Mouse (Mus musculus) liver, embryonic 13.5 days (tissue): ENCODE measurements around the gene Zswim4. TPM values are rescaled to one million over a fixed set of nuclear protein-coding genes. Genes with fewer than 3 reads are reported as not detected.

Experiments used
- ATAC-seq: fragments of 200-750 bp; cut with Nextera tagmentation; 2 replicates; pipeline ENCODE4 v1.8.0; 2017; ENCODE audit warnings: low read depth, mild to moderate bottlenecking, moderate number of reproducible peaks, moderate library complexity
- DNase-seq: peaks from one replicate; pipeline ENCODE4 v3.0.0; 2022
- H3K27ac ChIP-seq: fragments of 300-500 bp; sonication (generic); 2 replicates; pipeline ENCODE4 v1.5.1; 2015; ENCODE audit warnings: moderate library complexity, mild to moderate bottlenecking, inconsistent platforms
- H3K27me3 ChIP-seq: fragments of 300-500 bp; sonication (generic); 2 replicates; pipeline ENCODE4 v1.6.1; 2015; ENCODE audit warnings: mild to moderate bottlenecking, inconsistent platforms
- H3K36me3 ChIP-seq: fragments of 300-500 bp; sonication (generic); 2 replicates; pipeline ENCODE4 v1.6.1; 2015; ENCODE audit warnings: mild to moderate bottlenecking, inconsistent platforms
- H3K4me1 ChIP-seq: fragments of 300-500 bp; sonication (generic); replicated peaks from 2 replicates; pipeline ENCODE4 v1.6.1; 2015; ENCODE audit warnings: inconsistent platforms
- H3K4me2 ChIP-seq: fragments of 300-500 bp; sonication (generic); 2 replicates; pipeline ENCODE4 v1.6.1; 2015; ENCODE audit warnings: inconsistent platforms, mild to moderate bottlenecking, moderate library complexity
- H3K4me3 ChIP-seq: fragments of 300-500 bp; sonication (generic); replicated peaks from 2 replicates; pipeline ENCODE4 v1.5.1; 2015; ENCODE audit warnings: mild to moderate bottlenecking, inconsistent platforms
- H3K9ac ChIP-seq: fragments of 300-500 bp; sonication (generic); 2 replicates; pipeline ENCODE4 v1.6.1; 2015; ENCODE audit warnings: mild to moderate bottlenecking, inconsistent platforms
- H3K9me3 ChIP-seq: fragments of 300-500 bp; sonication (generic); replicated peaks from 2 replicates; pipeline ENCODE4 v1.6.1; 2016; ENCODE audit warnings: inconsistent platforms
- WGBS: fragments of 180-500 bp; shearing (Covaris S2); methylation state at CpG from one replicate; pipeline ENCODE4 v1.1.7; 2015; ENCODE audit not compliant: insufficient replicate concordance; 5-methylcytosine and 5-hydroxymethylcytosine counted together
- polyA plus RNA-seq: library from polyadenylated mRNA; unstranded; fragments of >200 nt; fragmentation: Nextera tagmentation; extraction: Ambion mirVana; gene quantifications from 2 replicates; pipeline ENCODE4 v1.2.1, GENCODE M21; 2015

Gene Zswim4
- polyA plus RNA-seq, 1 experiment from 2014 or later: 2.1 TPM

DNA sequence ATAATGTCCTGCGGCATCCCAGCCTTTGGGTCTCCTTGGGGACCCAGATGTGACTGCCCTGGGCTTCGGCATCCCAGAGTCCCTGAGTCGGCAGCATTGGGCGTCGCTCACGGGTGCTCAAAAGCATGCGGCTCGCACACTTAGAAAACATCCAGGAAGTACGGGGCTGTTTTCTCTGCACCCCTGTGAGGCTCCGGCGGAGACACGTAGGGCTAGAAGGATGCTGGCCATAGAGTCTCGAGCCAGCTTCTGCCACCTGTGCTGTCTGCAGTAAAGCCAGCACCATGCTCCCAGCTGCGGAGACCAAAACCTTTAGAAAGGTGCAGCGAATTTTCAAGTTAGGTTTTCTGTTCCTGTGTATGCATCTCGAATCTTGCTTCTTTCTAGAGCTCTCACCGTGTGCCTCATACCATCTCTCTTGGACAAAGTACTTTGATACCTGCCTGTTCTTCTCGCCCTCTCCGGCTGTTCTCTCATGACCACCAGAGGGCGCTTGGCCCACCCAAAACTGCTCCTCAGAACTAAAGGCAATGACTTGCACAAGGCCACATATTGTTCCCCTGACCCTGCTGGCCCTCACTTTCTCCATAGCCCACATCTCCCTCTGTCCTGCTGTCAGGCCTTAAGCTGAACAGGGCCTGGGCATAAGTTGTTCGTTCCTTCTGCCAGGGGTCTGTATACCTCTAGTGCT lies 49.6 kb downstream of the Zswim4 start:
- H3K27me3 ChIP-seq: peaks cover 32% of the 10 kb centered on the region
- WGBS: 4% methylated on average over 21 of the region's 21 CpGs
- H3K4me3 ChIP-seq: peak overlapping the region; percentile 49
- peak overlapping the region; percentile 56 for H3K9ac ChIP-seq
- H3K36me3 ChIP-seq: no peaks in the 10 kb centered on the region
- peaks cover 57% of the 10 kb centered on the region for H3K4me1 ChIP-seq
- H3K4me2 ChIP-seq: peak overlapping the region; percentile 87
- no peaks in the 10 kb centered on the region for H3K9me3 ChIP-seq
- H3K27ac ChIP-seq: peak overlapping the region; percentile 36
- peak; percentile 53 for ATAC-seq
- DNase-seq: peak; percentile 68

DNA sequence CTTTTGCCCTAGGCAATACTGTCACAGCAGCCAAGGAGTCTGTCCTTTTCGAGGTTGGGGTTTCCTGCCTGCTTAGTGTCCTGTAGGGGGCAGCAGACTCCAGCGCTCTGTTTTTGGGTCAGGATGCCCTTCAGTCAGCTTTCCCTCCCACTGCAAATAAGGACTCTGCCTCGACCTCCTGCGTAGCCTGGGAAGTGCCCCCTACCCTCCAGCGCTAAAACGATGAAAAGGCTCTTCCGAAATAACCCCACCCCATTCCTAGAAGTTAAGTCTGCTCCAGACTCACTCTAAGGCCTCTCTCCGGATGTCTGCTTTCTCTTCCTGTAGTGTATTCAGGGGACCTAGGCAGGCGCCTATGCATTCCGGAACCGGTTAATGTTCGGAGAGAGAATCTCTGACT lies 50.3 kb downstream of the Zswim4 start:
- 0 out of 2 replicates have a peak overlapping the region, but pooled peaks have one; percentile 36 for H3K27ac ChIP-seq
- H3K4me1 ChIP-seq: peaks cover 55% of the 10 kb centered on the region
- peak overlapping the region; percentile 56 for H3K9ac ChIP-seq
- H3K9me3 ChIP-seq: no peaks in the 10 kb centered on the region
- peak; percentile 39 for ATAC-seq
- H3K36me3 ChIP-seq: no peaks in the 10 kb centered on the region
- WGBS: under 1% methylated on average over 12 of the region's 12 CpGs
- peaks cover 35% of the 10 kb centered on the region for H3K27me3 ChIP-seq
- H3K4me3 ChIP-seq: peak overlapping the region; percentile 49
- DNase-seq: peak; percentile 57
- peak overlapping the region; percentile 87 for H3K4me2 ChIP-seq

DNA sequence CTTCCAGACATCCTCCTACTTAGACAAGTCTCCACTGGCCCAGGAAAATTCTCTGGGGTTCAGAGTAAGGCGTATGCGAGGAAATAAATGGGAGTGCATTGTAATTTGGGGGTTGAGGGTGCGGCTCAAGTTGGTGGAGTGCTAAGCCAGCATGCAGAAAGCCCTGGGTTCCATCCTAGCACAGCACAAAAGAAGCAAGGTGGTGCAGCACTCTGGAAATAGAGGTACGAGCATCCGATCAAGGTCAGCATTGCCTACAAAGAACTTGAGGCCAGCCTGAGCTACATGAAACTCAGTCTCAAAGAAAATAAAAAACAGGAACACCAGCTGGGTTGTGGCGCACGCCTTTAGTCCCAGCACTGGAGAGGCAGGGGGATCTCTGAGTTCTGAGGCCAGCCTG lies 51.7 kb downstream of the Zswim4 start, which contains the start of gene Nanos3:
TSS of gene Nanos3 (minus strand) at position 101 of the 400 bp plus-strand sequence.
- no peak for DNase-seq
- WGBS: 82% methylated on average over 7 of the region's 7 CpGs
- Histone ChIP-seq H3K27me3 (peaks cover 40% of the 10 kb centered on the region), H3K4me3 (peak within 1 kb of the TSS; percentile 64), H3K9me3 (no peaks in the 10 kb centered on the region), H3K27ac (no peak within 1 kb of the TSS), H3K36me3 (no peaks in the 10 kb centered on the region), H3K4me2 (peak within 1 kb of the TSS; percentile 77), H3K4me1 (peaks cover 57% of the 10 kb centered on the region), H3K9ac (peak within 1 kb of the TSS; percentile 72; the same call in 1 of the 2 replicates)
- no peak for ATAC-seq

DNA sequence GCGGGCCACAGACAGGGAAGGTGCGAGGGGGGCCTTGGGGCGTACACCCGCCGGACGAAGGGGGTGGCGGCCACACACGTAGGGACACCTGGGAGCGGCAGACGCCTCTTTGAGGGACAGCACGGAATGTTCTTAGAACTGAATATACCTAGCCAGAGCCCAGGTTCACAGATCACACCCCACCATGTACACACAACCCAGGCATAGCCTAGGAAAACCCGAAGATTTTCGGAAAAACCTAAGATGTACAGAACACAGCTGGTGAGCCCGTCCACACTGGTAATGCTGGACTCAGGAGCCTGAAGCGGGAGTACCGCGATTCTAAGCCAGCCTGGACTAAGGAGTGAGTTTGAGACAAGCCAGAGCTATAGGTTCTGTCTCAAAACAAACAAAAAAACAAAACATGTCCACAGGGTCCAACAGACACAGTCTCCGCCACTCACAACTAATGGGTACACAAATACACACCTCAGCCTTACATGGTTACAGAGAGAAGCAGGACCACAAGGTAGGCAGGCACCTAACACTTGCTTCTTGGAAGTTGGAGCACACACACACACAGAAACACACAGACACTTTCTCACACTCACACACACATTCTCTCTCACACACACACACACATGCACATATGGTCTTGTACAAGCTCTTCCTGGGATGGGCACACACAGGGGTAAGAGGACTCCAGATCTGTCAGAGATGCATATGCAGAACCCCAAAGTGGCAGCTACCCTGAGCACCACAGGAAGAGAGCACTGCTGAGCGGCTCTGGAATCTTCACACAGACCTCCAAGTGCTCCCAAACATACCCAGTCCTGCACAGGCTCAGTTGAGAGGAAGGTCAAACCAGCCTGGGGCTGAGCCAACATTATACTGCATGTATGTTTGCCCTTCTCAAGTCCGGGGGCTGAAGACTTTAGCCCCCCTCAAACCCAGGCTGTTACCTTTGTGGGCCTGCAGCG lies 52.5 kb downstream of the Zswim4 start:
- Histone ChIP-seq H3K4me2 (peak overlapping the region; percentile 77), H3K4me3 (peak overlapping the region; percentile 64), H3K36me3 (no peaks in the 10 kb centered on the region), H3K9me3 (no peaks in the 10 kb centered on the region), H3K4me1 (peaks cover 61% of the 10 kb centered on the region), H3K9ac (peak overlapping the region; percentile 72), H3K27me3 (peaks cover 40% of the 10 kb centered on the region), H3K27ac (no peak overlapping the region)
- DNase-seq (no peak), ATAC-seq (no peak)
- WGBS: 25% methylated on average over 21 of the region's 21 CpGs

DNA sequence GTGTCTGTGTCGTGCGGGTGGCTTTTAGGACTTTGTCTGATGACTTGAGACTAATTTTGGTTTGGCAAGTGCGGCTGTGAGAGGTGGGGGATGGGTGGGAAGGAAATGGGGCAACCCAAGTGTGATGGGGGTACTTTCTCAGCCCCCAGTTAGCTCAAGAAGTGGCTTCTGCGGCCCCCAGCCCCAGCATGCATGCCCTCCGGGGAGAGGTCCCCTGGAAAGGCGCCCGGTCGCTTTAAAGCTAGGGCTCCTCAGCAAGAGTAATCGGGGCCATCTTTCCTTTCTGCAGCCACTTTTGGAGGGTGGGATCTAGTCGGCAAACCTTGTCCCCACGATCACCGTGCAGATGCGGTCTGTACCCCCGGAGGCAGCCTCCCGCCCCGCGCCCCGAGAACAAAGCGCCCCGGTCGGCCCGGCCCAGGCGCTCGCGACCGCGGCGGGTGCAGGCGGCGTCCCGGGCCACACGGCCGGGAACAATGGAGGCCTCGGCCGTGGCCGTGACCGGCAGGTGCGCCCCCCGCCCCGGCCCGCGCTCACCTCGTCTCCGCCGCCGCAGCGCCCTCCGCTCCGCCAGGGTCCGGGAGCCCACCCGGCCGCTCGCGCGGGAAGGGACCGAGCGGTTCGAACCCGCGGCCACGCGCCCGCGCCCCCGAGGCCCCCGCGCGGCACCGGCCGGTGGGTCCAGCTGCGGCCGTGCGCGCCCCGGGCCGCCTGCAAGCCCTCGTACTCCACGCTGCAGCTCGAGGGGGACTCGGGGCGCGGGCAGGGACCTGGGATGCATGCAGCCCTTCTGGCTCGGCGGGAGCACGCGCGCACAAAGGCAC lies 53.4 kb downstream of the Zswim4 start:
- Histone ChIP-seq H3K9ac (peak overlapping the region; percentile 72), H3K9me3 (no peaks in the 10 kb centered on the region), H3K4me3 (peak overlapping the region; percentile 64), H3K27ac (no peak overlapping the region), H3K4me1 (peaks cover 57% of the 10 kb centered on the region), H3K4me2 (peak overlapping the region; percentile 77), H3K27me3 (peaks cover 40% of the 10 kb centered on the region), H3K36me3 (no peaks in the 10 kb centered on the region)
- ATAC-seq (no peak), DNase-seq (no peak)
- WGBS: 2% methylated on average over 87 of the region's 87 CpGs

DNA sequence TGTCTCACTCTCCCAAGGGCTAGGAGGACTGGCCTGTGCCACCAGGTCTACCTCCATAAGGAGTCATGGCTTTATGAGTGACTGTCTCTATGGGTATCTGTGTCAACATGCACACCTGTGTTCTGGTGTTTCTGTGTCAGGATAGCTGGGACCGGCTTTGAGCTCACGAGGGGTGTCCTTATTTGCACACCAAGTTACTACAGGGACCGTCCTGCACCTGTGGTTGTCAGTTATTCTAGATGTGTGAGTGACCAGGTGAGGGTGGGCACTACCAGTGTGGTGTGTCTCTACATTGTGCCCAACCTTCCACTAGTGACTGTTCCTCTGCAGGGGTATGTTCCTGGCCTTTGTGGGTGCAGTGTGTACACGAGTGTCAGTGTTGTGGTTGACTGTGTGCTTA lies 54.0 kb downstream of the Zswim4 start:
- no peak overlapping the region for H3K9ac ChIP-seq
- DNase-seq: no peak
- no peak for ATAC-seq

DNA sequence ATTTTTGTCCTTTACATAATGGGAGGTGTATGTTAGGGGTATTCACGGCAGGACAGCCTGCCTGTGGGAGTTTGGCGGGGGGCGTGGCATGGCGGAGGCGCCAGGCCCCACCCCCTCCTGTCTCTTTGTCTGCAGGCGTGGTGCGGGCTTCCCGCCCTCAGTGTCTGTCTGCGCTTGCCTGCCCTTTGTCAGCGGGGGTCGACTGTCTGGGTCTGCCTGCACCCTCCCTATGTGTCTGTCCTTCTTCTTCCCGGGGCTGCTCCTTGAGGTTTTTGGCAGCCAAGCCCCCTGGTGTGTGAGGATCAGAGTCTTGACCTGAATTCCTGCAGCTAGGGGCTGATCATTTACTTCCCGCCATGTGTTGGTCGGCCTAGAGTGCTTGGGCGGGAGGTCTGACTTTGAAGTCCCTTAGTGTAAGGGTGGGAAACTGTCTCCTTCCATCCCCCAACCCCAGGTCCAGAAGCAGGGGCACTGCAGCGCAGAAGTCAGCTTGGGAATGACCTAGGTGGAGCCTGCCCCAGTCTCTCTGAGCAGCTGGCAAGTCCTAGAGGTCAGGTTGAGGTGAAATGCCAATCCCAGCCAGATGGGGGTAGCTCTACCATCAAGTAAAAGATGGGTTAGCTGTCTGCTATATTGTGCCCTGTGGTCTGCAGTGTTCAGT lies 56.2 kb downstream of the Zswim4 start:
- Histone ChIP-seq H3K36me3 (no peaks in the 10 kb centered on the region), H3K9ac (peak overlapping the region; percentile 43; the same call in 1 of the 2 replicates), H3K27ac (no peak overlapping the region; the same call in 1 of the 2 replicates), H3K4me1 (peaks cover 52% of the 10 kb centered on the region), H3K4me2 (peak overlapping the region; percentile 47), H3K4me3 (no peak overlapping the region; the same call in 1 of the 2 replicates), H3K9me3 (no peaks in the 10 kb centered on the region), H3K27me3 (peaks cover 40% of the 10 kb centered on the region)
- DNase-seq (no peak), ATAC-seq (peak; percentile 34)
- WGBS: 10% methylated on average over 16 of the region's 16 CpGs

More for the DNA sequence above, 54.0 kb downstream of the Zswim4 start:
- H3K9me3 ChIP-seq: no peaks in the 10 kb centered on the region
- H3K27me3 ChIP-seq: peaks cover 40% of the 10 kb centered on the region
- peak overlapping the region; percentile 77 for H3K4me2 ChIP-seq
- no peaks in the 10 kb centered on the region for H3K36me3 ChIP-seq
- 55% methylated on average over 4 of the region's 4 CpGs for WGBS
- H3K27ac ChIP-seq: no peak overlapping the region
- peaks cover 55% of the 10 kb centered on the region for H3K4me1 ChIP-seq
- peak overlapping the region; percentile 64 for H3K4me3 ChIP-seq

DNA sequence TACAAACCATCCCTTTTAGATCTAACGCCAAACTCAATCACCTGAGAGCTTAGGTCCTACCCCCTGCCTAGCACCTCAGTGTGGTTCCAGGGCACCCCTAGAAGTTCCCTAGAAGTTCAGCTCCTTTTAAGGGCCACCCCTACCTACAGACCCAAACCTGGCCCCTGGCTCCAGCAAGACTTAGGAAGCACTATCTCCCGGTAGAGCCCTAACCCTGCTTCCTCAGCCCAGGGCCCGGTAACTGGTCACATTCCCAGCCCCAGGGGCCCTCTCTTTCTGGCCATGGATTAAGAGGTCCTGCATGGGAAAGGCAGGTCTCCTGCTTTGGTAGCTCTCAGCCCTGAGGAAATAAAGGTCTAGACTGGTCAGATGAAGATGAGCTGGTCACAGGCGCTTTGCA lies 56.9 kb downstream of the Zswim4 start:
- H3K4me1 ChIP-seq: peaks cover 52% of the 10 kb centered on the region
- no peak; the same call in 1 of the 2 replicates for ATAC-seq

DNA sequence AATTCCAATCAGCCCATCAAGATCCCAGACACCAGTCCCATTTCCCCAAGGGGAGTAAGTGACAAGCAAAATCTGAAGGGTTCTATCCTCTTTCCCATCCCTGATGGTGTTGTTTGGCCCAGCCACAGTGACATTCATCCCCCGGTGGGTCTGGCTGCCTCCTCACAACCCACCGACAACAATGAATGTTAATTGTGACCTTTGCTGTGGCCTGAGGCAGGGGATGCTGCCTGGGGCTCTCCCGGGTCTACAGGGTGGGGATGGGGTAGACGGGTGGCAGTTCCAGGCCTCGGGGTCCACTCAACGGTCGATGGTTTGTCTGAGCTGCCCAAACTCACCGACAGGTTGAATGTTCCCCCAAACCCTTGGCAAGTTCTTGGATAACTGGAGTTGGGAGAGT lies 58.3 kb downstream of the Zswim4 start:
- H3K27ac ChIP-seq: no peak overlapping the region
- no peaks in the 10 kb centered on the region for H3K9me3 ChIP-seq
- 70% methylated on average over 8 of the region's 8 CpGs for WGBS
- H3K4me2 ChIP-seq: no peak overlapping the region
- no peak overlapping the region for H3K9ac ChIP-seq
- H3K27me3 ChIP-seq: peaks cover 22% of the 10 kb centered on the region
- no peak for ATAC-seq
- peaks cover 43% of the 10 kb centered on the region for H3K4me1 ChIP-seq
- no peak for DNase-seq
- no peaks in the 10 kb centered on the region for H3K36me3 ChIP-seq
- H3K4me3 ChIP-seq: no peak overlapping the region

More for the DNA sequence above, 56.9 kb downstream of the Zswim4 start:
- Histone ChIP-seq H3K4me2 (peak overlapping the region; percentile 47), H3K36me3 (no peaks in the 10 kb centered on the region), H3K9ac (peak overlapping the region; percentile 43; the same call in 1 of the 2 replicates), H3K27me3 (peaks cover 36% of the 10 kb centered on the region), H3K4me3 (no peak overlapping the region; the same call in 1 of the 2 replicates), H3K9me3 (no peaks in the 10 kb centered on the region), H3K27ac (no peak overlapping the region)
- 37% methylated on average over 4 of the region's 4 CpGs for WGBS
- DNase-seq: no peak

DNA sequence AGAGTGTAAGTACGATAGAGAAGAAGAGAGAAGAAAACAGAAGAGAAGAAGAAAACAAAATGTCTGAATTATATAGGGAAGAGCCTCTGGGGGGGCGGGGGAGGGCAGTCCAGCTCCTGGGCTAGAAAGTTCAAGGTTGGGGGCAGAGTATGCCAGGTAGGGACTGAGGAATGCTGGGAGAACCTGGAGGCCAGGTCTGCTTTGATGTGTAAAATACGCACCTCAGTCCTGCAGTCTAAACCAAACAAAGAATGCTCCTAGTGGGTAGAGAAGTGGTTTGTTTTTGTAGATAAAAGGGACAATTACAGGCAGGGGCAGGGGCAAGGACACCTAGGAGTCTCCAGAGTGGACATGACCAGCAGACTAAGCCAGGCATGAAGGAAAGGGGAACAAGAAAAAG lies 59.5 kb downstream of the Zswim4 start:
- 67% methylated on average over 3 of the region's 3 CpGs for WGBS
- H3K4me1 ChIP-seq: peaks cover 33% of the 10 kb centered on the region
- H3K4me2 ChIP-seq: no peak overlapping the region
- no peak overlapping the region for H3K4me3 ChIP-seq
- ATAC-seq (no peak), DNase-seq (no peak)
- H3K9ac ChIP-seq: no peak overlapping the region
- no peaks in the 10 kb centered on the region for H3K9me3 ChIP-seq
- H3K27me3 ChIP-seq: peaks cover 10% of the 10 kb centered on the region
- no peaks in the 10 kb centered on the region for H3K36me3 ChIP-seq
- H3K27ac ChIP-seq: no peak overlapping the region
